Mouse (Mus musculus) neural tube, embryonic 13.5 days (tissue): ENCODE data around the gene Fmn2. TPM values are rescaled to one million over a fixed set of nuclear protein-coding genes. Genes with fewer than 3 reads are reported as not detected.

Experiments used
- ATAC-seq: fragments of 200-750 bp; cut with Nextera tagmentation; 2 replicates; pipeline ENCODE4 v1.8.0; 2017; ENCODE audit warnings: low read depth, mild to moderate bottlenecking, moderate TSS enrichment, moderate library complexity
- H3K27ac ChIP-seq: fragments of 300-500 bp; sonication (generic); replicated peaks from 2 replicates; pipeline ENCODE4 v1.5.1; 2015; ENCODE audit warnings: moderate library complexity, mild to moderate bottlenecking, inconsistent platforms
- H3K27me3 ChIP-seq: fragments of 300-500 bp; sonication (generic); 2 replicates; pipeline ENCODE4 v1.6.1; 2015; ENCODE audit warnings: mild to moderate bottlenecking, inconsistent platforms
- H3K36me3 ChIP-seq: fragments of 300-500 bp; sonication (generic); 2 replicates; pipeline ENCODE4 v1.6.1; 2015; ENCODE audit warnings: mild to moderate bottlenecking, inconsistent platforms
- H3K4me1 ChIP-seq: fragments of 300-500 bp; sonication (generic); replicated peaks from 2 replicates; pipeline ENCODE4 v1.6.1; 2015; ENCODE audit warnings: inconsistent platforms
- H3K4me2 ChIP-seq: fragments of 300-500 bp; sonication (generic); 2 replicates; pipeline ENCODE4 v1.6.1; 2015; ENCODE audit warnings: inconsistent platforms, mild to moderate bottlenecking, moderate library complexity
- H3K4me3 ChIP-seq: fragments of 300-500 bp; sonication (generic); 2 replicates; pipeline ENCODE4 v1.5.1; 2015; ENCODE audit warnings: mild to moderate bottlenecking, inconsistent platforms
- H3K9ac ChIP-seq: fragments of 300-500 bp; sonication (generic); 2 replicates; pipeline ENCODE4 v1.6.1; 2015; ENCODE audit warnings: moderate library complexity, mild to moderate bottlenecking, inconsistent platforms
- H3K9me3 ChIP-seq: fragments of 300-500 bp; sonication (generic); 2 replicates; pipeline ENCODE4 v1.6.1; 2016; ENCODE audit warnings: inconsistent platforms
- WGBS: fragments of 180-500 bp; shearing (Covaris S2); methylation state at CpG from one replicate; pipeline ENCODE4 v1.1.7; 2015; 5-methylcytosine and 5-hydroxymethylcytosine counted together
- polyA plus RNA-seq: library from polyadenylated mRNA; unstranded; fragments of >200 nt; fragmentation: Nextera tagmentation; extraction: Ambion mirVana; gene quantifications from 2 replicates; pipeline ENCODE4 v1.2.1, GENCODE M21; 2015

Fmn2 gene
- polyA plus RNA-seq, 1 experiment from 2014 or later = 8.5 TPM

DNA sequence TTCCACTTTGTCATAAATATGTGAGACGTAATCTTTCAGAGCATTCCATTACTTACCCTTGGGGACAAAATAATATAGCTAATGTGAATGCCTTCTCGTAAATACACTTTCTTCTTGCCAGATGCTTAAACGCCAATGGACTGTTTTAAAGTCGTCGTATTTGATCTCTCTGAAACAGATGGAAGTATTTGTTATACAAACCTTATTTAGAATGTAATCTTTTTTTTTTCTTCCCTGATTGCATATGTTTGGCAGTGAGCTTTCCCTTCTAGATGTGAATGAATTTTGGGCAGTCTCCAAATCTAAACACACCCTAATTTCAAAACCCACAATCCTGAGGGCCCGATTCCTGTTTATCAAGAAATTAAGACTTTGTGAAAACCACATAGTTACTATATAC lies 173.7 kb downstream of the Fmn2 start:
- H3K27ac ChIP-seq = no peak overlapping the region
- no peak for ATAC-seq
- WGBS = 70% methylated on average over 6 of the region's 6 CpGs
- no peaks in the 10 kb centered on the region for H3K27me3 ChIP-seq
- H3K4me3 ChIP-seq = no peak overlapping the region
- no peak overlapping the region for H3K4me2 ChIP-seq
- no peaks in the 10 kb centered on the region for H3K9me3 ChIP-seq
- H3K9ac ChIP-seq = no peak overlapping the region
- H3K4me1 ChIP-seq = peaks cover 5% of the 10 kb centered on the region; the same call in 1 of the 2 replicates
- no peaks in the 10 kb centered on the region for H3K36me3 ChIP-seq

DNA sequence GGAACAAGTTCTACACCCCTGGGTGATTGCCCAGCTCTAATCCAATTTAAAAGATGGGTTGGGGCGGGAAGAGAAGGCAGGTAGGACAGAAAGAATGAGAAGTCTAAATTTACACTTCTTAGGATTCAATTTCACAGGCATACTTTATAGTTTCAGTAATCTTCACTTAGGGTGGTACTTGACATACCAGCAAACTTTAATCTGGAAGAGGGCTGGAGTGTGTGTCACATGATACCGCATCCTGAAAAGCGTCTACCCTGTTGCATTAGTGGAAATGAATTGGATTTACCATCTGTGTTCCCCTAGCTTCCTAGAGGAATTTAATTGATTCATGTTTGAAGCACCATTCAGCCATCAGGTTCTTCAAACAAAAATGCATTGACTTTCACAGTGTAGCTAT lies 174.6 kb downstream of the Fmn2 start:
- no peak overlapping the region for H3K4me2 ChIP-seq
- 78% methylated on average over 3 of the region's 3 CpGs for WGBS
- no peaks in the 10 kb centered on the region for H3K27me3 ChIP-seq
- ATAC-seq = no peak
- H3K27ac ChIP-seq = no peak overlapping the region
- no peaks in the 10 kb centered on the region for H3K9me3 ChIP-seq
- H3K9ac ChIP-seq = no peak overlapping the region
- H3K4me3 ChIP-seq = no peak overlapping the region
- H3K4me1 ChIP-seq = peaks cover 5% of the 10 kb centered on the region; the same call in 1 of the 2 replicates
- H3K36me3 ChIP-seq = no peaks in the 10 kb centered on the region

DNA sequence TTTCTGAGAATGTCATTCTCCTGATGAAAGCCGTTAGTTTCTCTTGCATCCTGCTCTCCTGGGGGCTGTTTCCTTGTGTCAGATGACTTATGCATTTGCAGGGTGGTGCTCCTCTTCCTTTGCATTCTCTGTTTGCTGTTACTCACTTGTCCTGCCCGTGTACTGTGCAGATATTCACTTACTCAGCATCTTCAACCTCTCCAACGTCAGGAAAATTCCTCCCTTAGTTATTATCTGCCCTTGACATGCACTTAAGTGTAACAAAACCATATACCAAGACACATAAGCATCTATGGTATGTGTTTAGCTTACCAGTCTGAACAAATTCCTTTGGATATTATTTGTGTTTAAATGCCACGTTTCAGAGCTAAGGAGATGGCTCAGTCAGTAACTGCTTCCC lies 175.6 kb downstream of the Fmn2 start:
- WGBS = 52% methylated on average over 4 of the region's 4 CpGs
- H3K36me3 ChIP-seq = no peaks in the 10 kb centered on the region
- no peak overlapping the region for H3K4me3 ChIP-seq
- H3K4me1 ChIP-seq = peaks cover 5% of the 10 kb centered on the region; the same call in 1 of the 2 replicates
- H3K27me3 ChIP-seq = no peaks in the 10 kb centered on the region
- ATAC-seq = no peak
- H3K9ac ChIP-seq = 0 out of 2 replicates have a peak overlapping the region, but pooled peaks have one; percentile 18
- no peak overlapping the region for H3K27ac ChIP-seq
- no peaks in the 10 kb centered on the region for H3K9me3 ChIP-seq
- no peak overlapping the region for H3K4me2 ChIP-seq

DNA sequence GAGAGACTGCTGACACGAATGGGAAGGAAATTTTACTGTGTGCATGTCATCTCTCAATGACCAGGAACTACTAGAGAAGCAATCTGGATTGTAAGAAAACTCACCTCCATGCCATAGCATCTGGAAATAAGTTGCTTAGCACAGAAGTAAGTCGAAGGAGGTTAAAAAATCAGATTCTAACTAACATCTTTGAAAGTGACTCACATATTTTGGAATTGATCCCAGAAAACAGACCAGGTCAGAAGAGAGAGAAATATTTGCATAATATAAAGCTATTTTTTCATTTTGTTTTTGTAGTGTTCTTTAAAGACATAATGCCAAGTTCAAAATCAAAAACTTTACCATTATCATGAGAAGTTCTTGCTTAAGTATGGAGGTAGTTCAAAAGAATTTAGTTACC lies 187.7 kb downstream of the Fmn2 start:
- Histone ChIP-seq H3K27ac (no peak overlapping the region), H3K4me3 (no peak overlapping the region), H3K4me2 (no peak overlapping the region), H3K9ac (no peak overlapping the region), H3K9me3 (no peaks in the 10 kb centered on the region), H3K4me1 (no peaks in the 10 kb centered on the region), H3K27me3 (no peaks in the 10 kb centered on the region), H3K36me3 (no peaks in the 10 kb centered on the region)
- WGBS = 92% methylated on average over 2 of the region's 2 CpGs
- ATAC-seq = no peak

DNA sequence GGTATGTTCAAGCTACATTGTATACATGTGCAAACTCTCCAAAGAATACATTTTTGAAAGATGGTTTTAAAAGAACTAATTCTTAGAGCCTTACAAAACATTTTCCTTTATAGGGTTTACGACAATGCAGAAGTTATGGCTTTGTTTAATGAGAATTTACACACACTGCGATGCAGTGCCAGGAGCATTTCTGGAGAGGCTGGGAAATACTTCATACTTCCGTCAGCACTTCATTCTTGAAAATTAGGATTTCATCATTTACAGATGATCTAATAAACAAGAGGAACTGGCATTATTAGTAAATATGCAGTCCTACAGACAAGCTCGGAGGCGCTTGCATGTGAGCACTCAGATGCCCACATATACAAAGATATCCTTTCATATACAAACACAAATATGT lies 199.2 kb downstream of the Fmn2 start:
- Histone ChIP-seq H3K27me3 (no peaks in the 10 kb centered on the region), H3K36me3 (peaks cover 3% of the 10 kb centered on the region; the same call in 1 of the 2 replicates), H3K27ac (no peak overlapping the region), H3K9ac (no peak overlapping the region), H3K9me3 (no peaks in the 10 kb centered on the region), H3K4me3 (no peak overlapping the region), H3K4me2 (no peak overlapping the region), H3K4me1 (peaks cover 6% of the 10 kb centered on the region)
- no peak for ATAC-seq
- 91% methylated on average over 5 of the region's 5 CpGs for WGBS

DNA sequence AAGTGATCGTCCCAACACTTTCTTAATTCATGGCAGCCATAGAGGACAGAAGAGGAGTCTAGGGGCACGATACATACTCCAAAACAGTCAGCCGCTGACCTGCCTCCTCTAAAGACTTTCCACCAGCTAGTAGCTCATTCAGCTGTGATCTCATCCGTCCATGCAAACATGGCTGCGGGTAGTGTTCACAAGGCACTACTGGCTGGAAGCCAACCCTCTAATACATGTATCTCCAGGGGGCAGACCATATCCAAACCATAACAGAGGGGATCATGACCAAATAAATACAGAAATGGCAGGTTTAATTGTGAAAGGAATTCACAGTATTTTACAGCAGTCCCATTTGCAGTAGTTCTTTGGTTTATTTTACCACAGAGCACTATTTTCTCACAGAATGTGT lies 200.2 kb downstream of the Fmn2 start:
- ATAC-seq = peak; percentile 76
- Histone ChIP-seq H3K27me3 (no peaks in the 10 kb centered on the region), H3K4me2 (no peak overlapping the region), H3K36me3 (peaks cover 3% of the 10 kb centered on the region; the same call in 1 of the 2 replicates), H3K9ac (no peak overlapping the region), H3K4me3 (no peak overlapping the region), H3K9me3 (no peaks in the 10 kb centered on the region), H3K4me1 (peaks cover 6% of the 10 kb centered on the region), H3K27ac (no peak overlapping the region; the same call in 1 of the 2 replicates)
- 52% methylated on average over 5 of the region's 5 CpGs for WGBS

DNA sequence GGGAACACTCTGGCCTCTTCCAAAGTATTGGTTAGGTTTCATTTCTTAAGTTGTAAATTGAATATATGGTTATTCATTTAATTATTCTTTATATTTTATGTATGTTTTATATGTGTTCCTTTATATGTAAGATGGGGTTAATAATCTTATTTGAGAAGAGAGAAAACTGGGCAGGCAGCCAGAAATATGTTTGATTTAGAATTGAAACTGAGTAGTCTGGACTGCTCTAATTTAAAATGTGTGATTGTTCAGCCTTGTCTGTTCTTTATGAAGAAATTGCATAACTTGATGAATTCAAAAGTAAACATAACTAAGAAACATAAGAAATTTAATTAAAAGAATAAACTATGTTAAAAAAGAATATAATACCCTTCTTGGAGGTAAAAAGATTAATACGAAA lies 202.3 kb downstream of the Fmn2 start:
- Histone ChIP-seq H3K36me3 (peaks cover 3% of the 10 kb centered on the region; the same call in 1 of the 2 replicates), H3K9me3 (no peaks in the 10 kb centered on the region), H3K4me3 (no peak overlapping the region), H3K27me3 (no peaks in the 10 kb centered on the region), H3K9ac (no peak overlapping the region), H3K4me1 (peaks cover 6% of the 10 kb centered on the region), H3K27ac (no peak overlapping the region), H3K4me2 (no peak overlapping the region)
- no peak for ATAC-seq
- 89% methylated on average over 1 of the region's 1 CpGs for whole genome bisulfite sequencing

DNA sequence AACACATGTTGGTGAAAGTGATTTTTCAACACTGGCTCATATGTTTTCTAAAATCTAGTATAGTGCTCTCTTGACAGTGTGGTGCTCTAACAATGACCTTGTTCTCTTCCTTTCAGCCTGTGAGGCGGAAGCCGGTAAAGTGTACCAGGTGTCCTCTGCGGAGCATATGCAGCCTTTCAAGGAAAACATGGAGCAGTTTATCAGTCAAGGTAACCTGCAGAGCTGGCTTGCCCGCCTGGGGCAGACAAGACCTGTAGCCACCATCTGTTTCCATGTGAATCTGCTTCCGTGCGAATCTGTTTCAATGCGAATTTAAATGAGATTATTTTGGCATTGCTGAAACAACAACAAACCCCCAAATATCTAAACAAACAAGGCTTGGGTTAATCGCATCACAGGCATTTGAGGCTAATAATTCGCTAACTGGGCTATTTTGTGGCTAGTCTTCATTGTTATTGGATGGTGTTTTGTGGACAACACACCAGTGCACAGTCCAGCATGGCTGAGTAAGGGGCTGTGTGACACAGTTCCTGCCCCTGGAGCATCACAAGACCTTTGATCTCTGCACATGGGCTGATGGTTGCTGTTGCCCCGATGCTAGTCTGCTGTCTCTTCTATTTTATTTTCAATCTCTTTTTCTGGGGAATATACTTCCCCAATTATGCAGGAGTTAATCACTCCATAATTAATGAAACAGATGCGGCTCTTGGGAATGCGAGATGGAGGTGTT lies 218.3 kb downstream of the Fmn2 start:
- whole genome bisulfite sequencing = 80% methylated on average over 12 of the region's 12 CpGs
- no peaks in the 10 kb centered on the region for H3K27me3 ChIP-seq
- H3K36me3 ChIP-seq = peaks cover 22% of the 10 kb centered on the region; the same call in 1 of the 2 replicates
- H3K4me2 ChIP-seq = no peak overlapping the region
- no peaks in the 10 kb centered on the region for H3K4me1 ChIP-seq
- no peaks in the 10 kb centered on the region for H3K9me3 ChIP-seq
- no peak overlapping the region for H3K9ac ChIP-seq
- H3K27ac ChIP-seq = no peak overlapping the region
- no peak overlapping the region for H3K4me3 ChIP-seq
- ATAC-seq = no peak

DNA sequence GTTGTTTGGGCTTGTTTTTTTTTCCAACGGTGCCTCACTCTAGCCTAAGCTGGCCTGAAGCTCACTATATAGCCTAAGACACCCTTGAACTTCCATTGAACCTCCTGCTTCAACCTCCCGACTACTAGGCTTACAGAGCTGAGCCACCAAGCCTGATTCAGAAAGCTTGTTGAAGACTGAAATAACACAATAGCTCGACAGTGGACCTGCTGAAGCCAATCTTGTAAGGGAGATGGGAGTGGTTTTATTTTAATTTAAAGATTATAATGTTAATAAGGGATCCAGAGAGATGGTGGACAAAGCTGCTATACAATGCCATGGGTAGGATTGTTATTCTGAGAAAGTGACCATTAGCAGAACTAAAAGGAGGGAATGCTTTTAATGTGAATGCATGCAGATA lies 227.1 kb downstream of the Fmn2 start:
- ATAC-seq = no peak
- no peaks in the 10 kb centered on the region for H3K9me3 ChIP-seq
- WGBS = 89% methylated on average over 3 of the region's 3 CpGs
- no peaks in the 10 kb centered on the region for H3K27me3 ChIP-seq
- H3K9ac ChIP-seq = no peak overlapping the region
- H3K4me3 ChIP-seq = no peak overlapping the region
- H3K27ac ChIP-seq = no peak overlapping the region
- H3K4me2 ChIP-seq = no peak overlapping the region
- no peaks in the 10 kb centered on the region for H3K4me1 ChIP-seq
- H3K36me3 ChIP-seq = 0 out of 2 replicates have a peak, but pooled peaks cover 6% of the 10 kb centered on the region

DNA sequence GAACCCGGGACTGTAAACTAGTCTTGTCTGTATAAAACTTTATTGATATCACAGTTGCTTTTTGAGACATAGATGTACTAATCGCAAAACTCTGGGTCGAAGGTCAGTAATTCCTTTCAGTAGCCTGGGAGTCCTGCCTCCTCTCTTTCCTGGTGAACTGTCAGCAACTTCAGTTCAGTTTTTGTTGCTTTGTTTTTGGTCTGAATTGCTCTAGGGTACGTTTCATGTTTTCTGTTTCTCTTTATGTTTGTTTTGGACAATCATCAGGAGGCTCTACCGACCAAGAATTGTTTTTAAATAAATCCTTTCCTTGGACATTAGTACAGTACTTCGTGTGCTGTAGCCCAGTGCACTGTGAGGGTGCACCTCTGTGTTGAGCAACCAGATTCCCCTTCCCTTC lies 231.1 kb downstream of the Fmn2 start:
- Histone ChIP-seq H3K4me1 (no peaks in the 10 kb centered on the region), H3K4me3 (no peak overlapping the region), H3K9me3 (no peaks in the 10 kb centered on the region), H3K4me2 (no peak overlapping the region), H3K9ac (no peak overlapping the region), H3K36me3 (no peaks in the 10 kb centered on the region), H3K27me3 (no peaks in the 10 kb centered on the region), H3K27ac (no peak overlapping the region)
- WGBS = 81% methylated on average over 6 of the region's 6 CpGs
- ATAC-seq = no peak

DNA sequence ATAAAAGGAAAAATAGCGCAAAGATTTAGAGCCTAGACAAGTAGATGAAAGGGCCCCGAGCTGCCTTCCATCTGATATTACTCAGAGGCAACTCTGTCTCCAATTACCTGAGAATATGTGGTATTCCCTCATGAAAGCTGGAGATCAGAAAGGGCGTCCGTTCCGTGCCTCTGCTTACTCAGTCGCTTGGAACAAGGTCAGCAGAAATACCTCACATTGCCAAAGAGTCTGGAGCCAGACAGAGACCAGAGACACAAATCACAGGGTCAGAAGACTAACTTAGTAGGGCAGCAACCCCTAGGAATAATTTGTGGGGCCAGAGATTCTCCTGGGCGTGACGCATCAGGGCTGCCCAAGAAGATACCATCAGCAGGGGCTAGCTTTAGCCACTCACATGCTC lies 237.3 kb downstream of the Fmn2 start:
- no peak for ATAC-seq
- Histone ChIP-seq H3K4me2 (no peak overlapping the region), H3K4me1 (no peaks in the 10 kb centered on the region), H3K27ac (no peak overlapping the region), H3K4me3 (no peak overlapping the region), H3K9ac (no peak overlapping the region), H3K36me3 (no peaks in the 10 kb centered on the region), H3K9me3 (no peaks in the 10 kb centered on the region), H3K27me3 (no peaks in the 10 kb centered on the region)
- WGBS = 86% methylated on average over 8 of the region's 8 CpGs

DNA sequence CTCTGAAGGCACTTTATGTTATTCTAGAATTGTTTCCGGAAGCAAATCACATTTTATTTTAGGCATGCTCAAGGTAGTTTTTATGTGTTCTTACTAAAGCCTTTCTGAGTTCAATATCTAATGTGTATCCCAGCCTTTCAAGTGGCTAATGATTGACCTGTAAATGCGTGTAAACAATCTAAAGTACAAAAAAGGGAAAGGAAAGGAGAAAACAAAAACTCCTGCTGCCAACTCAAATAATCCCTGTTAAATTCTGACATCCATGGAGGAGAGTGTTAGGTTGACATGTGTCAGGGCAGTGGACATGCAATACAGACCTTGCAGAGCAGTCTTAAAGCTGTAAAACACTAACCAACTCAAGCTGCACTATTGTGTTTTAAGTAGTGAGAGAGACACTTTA lies 241.0 kb downstream of the Fmn2 start:
- no peaks in the 10 kb centered on the region for H3K9me3 ChIP-seq
- no peak overlapping the region for H3K4me3 ChIP-seq
- H3K9ac ChIP-seq = no peak overlapping the region
- ATAC-seq = no peak
- H3K4me2 ChIP-seq = no peak overlapping the region
- 0 out of 2 replicates have a peak, but pooled peaks cover 9% of the 10 kb centered on the region for H3K36me3 ChIP-seq
- 90% methylated on average over 2 of the region's 2 CpGs for WGBS
- no peak overlapping the region for H3K27ac ChIP-seq
- H3K27me3 ChIP-seq = no peaks in the 10 kb centered on the region
- no peaks in the 10 kb centered on the region for H3K4me1 ChIP-seq

DNA sequence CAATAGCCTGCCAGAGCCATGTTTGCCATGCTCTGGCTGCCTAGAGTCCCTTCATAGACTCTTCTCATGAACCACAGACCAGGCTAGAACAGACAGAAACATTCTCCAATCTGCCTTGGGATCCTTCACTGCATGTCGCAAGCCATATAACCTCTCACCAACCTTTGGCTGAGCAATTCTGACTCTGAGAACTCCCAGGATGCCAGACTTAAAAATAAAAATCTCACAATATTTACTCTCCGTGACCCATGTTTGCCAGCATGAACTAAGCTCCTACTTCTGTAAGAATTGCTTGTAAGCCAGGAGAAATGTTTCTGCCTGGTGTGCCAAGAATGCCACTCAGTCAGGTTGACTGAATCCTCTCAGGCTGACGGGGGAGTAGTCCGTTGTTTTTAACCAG lies 246.9 kb downstream of the Fmn2 start:
- Histone ChIP-seq H3K4me2 (no peak overlapping the region), H3K27ac (no peak overlapping the region), H3K4me1 (no peaks in the 10 kb centered on the region), H3K27me3 (no peaks in the 10 kb centered on the region), H3K9me3 (no peaks in the 10 kb centered on the region), H3K36me3 (0 out of 2 replicates have a peak, but pooled peaks cover 9% of the 10 kb centered on the region), H3K9ac (no peak overlapping the region), H3K4me3 (no peak overlapping the region)
- ATAC-seq = no peak
- WGBS = 86% methylated on average over 4 of the region's 4 CpGs
